Comparison of ENCODE assay signal across 8 mouse cellular contexts in the genomic region with DNA sequence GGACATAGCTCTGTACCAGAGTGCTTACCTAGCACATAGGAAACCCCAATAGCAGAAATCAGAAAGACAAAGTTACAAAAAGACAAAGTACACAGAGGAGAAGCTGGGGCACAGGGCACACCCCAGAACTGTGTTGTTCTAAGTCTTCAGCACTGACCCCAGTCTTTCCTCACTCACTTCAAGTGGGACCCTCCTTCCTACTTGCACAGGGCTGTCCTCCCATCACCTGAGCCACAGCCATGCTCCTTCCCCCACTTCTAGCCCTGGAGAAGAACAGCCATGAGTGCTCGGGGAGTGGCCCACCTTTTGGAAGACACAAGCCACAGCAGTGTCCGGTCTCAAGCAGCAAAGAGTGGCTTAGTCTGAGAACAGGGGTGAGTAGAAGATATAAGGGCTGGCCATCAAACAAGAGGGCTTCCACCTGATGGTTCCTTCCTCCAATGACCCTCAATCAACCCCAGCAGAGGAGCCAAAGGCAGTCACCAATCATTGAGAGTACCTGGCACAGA. TPM values are rescaled to one million over a fixed set of nuclear protein-coding genes. Genes with fewer than 3 reads are reported as not detected.
DNase-seq lines count a peak whose midpoint lies in the region; ATAC-seq and TF ChIP-seq lines count a peak whose summit lies in the region.

A gene (minus strand): TSS at position 459 of the 509 bp plus-strand sequence.

- no peak within 1 kb of the TSS for H3K9ac ChIP-seq in heart, embryonic 13.5 days

- H3K4me1 ChIP-seq in bone marrow macrophage, adult 2 months (ENCODE audit: control insufficient read depth, insufficient read depth, low read length): peaks cover 28% of the 10 kb centered on the region
- H3K4me1 ChIP-seq in heart, embryonic 13.5 days: no peaks in the 10 kb centered on the region

- TF ChIP-seq POLR2A in bone marrow macrophage, adult 2 months (IDR thresholded peaks at IDR 0.05; ENCODE audit: borderline replicate concordance, low read depth, low read length): no peak

- H3K36me3 ChIP-seq in heart, embryonic 13.5 days: 0 out of 2 replicates have a peak, but pooled peaks cover 3% of the 10 kb centered on the region

- intact Hi-C loops in left cerebral cortex, postnatal 10 days (cut with DNase I): no loop called here

- TF ChIP-seq CTCF in bone marrow macrophage, adult 2 months (IDR thresholded peaks at IDR 0.05; ENCODE audit: low read depth, low read length): no peak

- no peaks in the 10 kb centered on the region for H3K9me3 ChIP-seq in heart, embryonic 13.5 days

- H3K4me2 ChIP-seq in heart, embryonic 13.5 days: no peak within 1 kb of the TSS

- no peak within 1 kb of the TSS for H3K4me3 ChIP-seq in bone marrow macrophage, adult 2 months (ENCODE audit: insufficient read depth, low read length)
- no peak within 1 kb of the TSS for H3K4me3 ChIP-seq in heart, embryonic 13.5 days

- H3K27ac ChIP-seq in bone marrow macrophage, adult 2 months (ENCODE audit: insufficient read depth, low read depth, low read length): no peak within 1 kb of the TSS
- H3K27ac ChIP-seq in heart, embryonic 13.5 days (replicated peaks): no peak within 1 kb of the TSS

- DNase-seq in left cerebral cortex, adult 18-20 months (ENCODE audit: low spot score in 2 of 2): no peak
- no peak for DNase-seq in left cerebral cortex, adult 11 months (ENCODE audit: low spot score)
- DNase-seq in left cerebral cortex, postnatal 10 days (ENCODE audit: extremely low spot score in 1 of 2, low spot score in 2 of 2): no peak
- DNase-seq in spleen, postnatal 4 days (ENCODE audit: low spot score in 2 of 2): no peak
- DNase-seq in gastrocnemius, postnatal 25 days: no peak

- no peaks in the 10 kb centered on the region for H3K27me3 ChIP-seq in heart, embryonic 13.5 days (replicated peaks)

- 75% methylated on average over 2 of the region's 2 CpGs for WGBS in heart, embryonic 13.5 days

- ATAC-seq in heart, embryonic 13.5 days (ENCODE audit: extremely low read depth, insufficient number of reproducible peaks, low FRiP score, low TSS enrichment): no peak
- no peak for ATAC-seq in monocyte, adult 5-6 weeks (replicated peaks; ENCODE audit: insufficient number of reproducible peaks, low FRiP score, low TSS enrichment, poor library complexity, severe bottlenecking)

RNA-seq across cellular contexts. Expression of the gene that starts here (rescaled TPM):
- total RNA-seq in left cerebral cortex, adult 18-20 months (2021): 10 to 100 TPM; 40.2 to 41.0 TPM
- polyA plus RNA-seq in bone marrow macrophage, adult 2 months (2012; ENCODE audit: insufficient read depth, insufficient read length, missing spikeins): 53.0 and 54.5 TPM in 2 replicates
- polyA plus RNA-seq in heart, embryonic 13.5 days (2015; fragmentation: Nextera tagmentation; extraction: Ambion mirVana): 58.7 and 59.8 TPM in 2 replicates
- 10 to 100 TPM; 51.1 to 54.7 TPM for total RNA-seq in left cerebral cortex, postnatal 10 days (2021)
- total RNA-seq in monocyte, adult 5-6 weeks (2017): 44.6 to 108 TPM (median 56.9 TPM) in 3 replicates
- 10 to 100 TPM in 1 of 2 experiments, 1 to 10 TPM in 1; 6.5 to 10.5 TPM for total RNA-seq in gastrocnemius, postnatal 25 days (2021)
